Mouse (Mus musculus) embryonic facial prominence, embryonic 10.5 days (tissue): Measurements from ENCODE around the gene Schip1. TPM values are rescaled to one million over a fixed set of nuclear protein-coding genes. Genes with fewer than 3 reads are reported as not detected.

Source experiments
- DNase-seq: peaks from one replicate; pipeline ENCODE4 v3.0.0-alpha.2; 2017; ENCODE audit warnings: low spot score
- H3K27ac ChIP-seq: fragments of 300-500 bp; sonication (generic); replicated peaks from 2 replicates; pipeline ENCODE4 v1.5.1; 2016; ENCODE audit warnings: mild to moderate bottlenecking
- H3K27me3 ChIP-seq: fragments of 300-500 bp; sonication (generic); replicated peaks from 2 replicates; pipeline ENCODE4 v1.6.1; 2016; ENCODE audit warnings: low read depth, mild to moderate bottlenecking; ENCODE audit not compliant: poor library complexity, severe bottlenecking
- H3K36me3 ChIP-seq: fragments of 300-500 bp; sonication (generic); replicated peaks from 2 replicates; pipeline ENCODE4 v1.6.1; 2016; ENCODE audit warnings: mild to moderate bottlenecking, moderate library complexity
- H3K4me1 ChIP-seq: fragments of 300-500 bp; sonication (generic); 2 replicates; pipeline ENCODE4 v1.6.1; 2016
- H3K4me3 ChIP-seq: fragments of 300-500 bp; sonication (generic); 2 replicates; pipeline ENCODE4 v1.5.1; 2016; ENCODE audit warnings: mild to moderate bottlenecking, moderate library complexity
- H3K9me3 ChIP-seq: fragments of 300-500 bp; sonication (generic); 2 replicates; pipeline ENCODE4 v1.6.1; 2016; ENCODE audit warnings: mild to moderate bottlenecking
- WGBS: fragments of 180-500 bp; shearing (Covaris S2); methylation state at CpG from one replicate; pipeline ENCODE4 v1.1.7; 2016; 5-methylcytosine and 5-hydroxymethylcytosine counted together
- polyA plus RNA-seq: library from polyadenylated mRNA; unstranded; fragments of >200 nt; fragmentation: Nextera tagmentation; extraction: Ambion mirVana; gene quantifications from 2 replicates; pipeline ENCODE4 v1.2.1, GENCODE M21; 2016

The Schip1 gene
- polyA plus RNA-seq, 1 experiment from 2014 or later: 39.4 TPM

GRCm38 (mm10) chr3:68669418-68669974, 604.9 kb downstream of the Schip1 start:
- H3K36me3 ChIP-seq: no peaks in the 10 kb centered on the region
- H3K27me3 ChIP-seq: no peaks in the 10 kb centered on the region
- H3K4me1 ChIP-seq: no peaks in the 10 kb centered on the region
- DNase-seq: no peak
- H3K4me3 ChIP-seq: no peak overlapping the region
- 81% methylated on average over 5 of the region's 5 CpGs for WGBS
- H3K9me3 ChIP-seq: no peaks in the 10 kb centered on the region
- H3K27ac ChIP-seq: no peak overlapping the region

- Histone ChIP-seq H3K4me3 (no peak overlapping the region), H3K9me3 (no peaks in the 10 kb centered on the region), H3K36me3 (no peaks in the 10 kb centered on the region), H3K27ac (no peak overlapping the region), H3K27me3 (no peaks in the 10 kb centered on the region), H3K4me1 (peaks cover 19% of the 10 kb centered on the region)
- DNase-seq: no peak
- WGBS: 67% methylated on average over 2 of the region's 2 CpGs
Measured at GRCm38 (mm10) chr3:68674721-68675120, 610.1 kb downstream of the Schip1 start.

DNA sequence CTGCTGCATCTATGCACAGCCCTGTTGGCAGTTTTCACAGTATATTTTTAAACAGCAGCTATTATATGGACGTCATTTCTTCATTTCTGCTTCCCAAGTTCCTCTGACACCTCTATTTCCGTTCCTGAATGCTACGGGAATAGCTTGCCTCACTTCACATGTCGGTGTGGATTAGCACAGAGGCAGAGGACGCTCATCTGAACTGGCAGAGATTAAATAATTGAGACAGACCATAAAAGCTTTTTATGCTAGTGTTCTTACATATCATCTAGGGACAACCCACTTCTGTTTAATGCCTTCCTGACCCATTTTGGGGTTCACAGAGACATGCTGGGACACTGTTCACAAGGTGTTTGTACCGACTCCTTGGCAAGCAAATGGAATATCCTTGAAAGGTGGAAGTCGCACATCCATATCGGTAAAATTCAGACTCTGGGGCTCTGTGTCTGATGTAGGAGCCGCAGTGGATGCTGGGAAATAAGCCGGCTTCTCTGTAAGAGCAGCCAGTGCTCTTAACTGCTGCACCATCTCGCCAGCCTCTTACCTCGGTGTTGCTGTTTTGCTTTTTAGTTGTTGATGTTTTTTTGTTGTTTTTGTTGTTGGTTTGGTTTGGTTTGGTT, 610.7 kb downstream of the Schip1 start:
- Histone ChIP-seq H3K4me1 (peaks cover 19% of the 10 kb centered on the region), H3K27ac (no peak overlapping the region), H3K4me3 (no peak overlapping the region), H3K36me3 (no peaks in the 10 kb centered on the region), H3K9me3 (no peaks in the 10 kb centered on the region), H3K27me3 (no peaks in the 10 kb centered on the region)
- 86% methylated on average over 12 of the region's 12 CpGs for WGBS
- DNase-seq: no peak

Other genes starting within 250 kb of the Schip1 start
- gene Iqcj, start 172.6 kb upstream of the Schip1 start, polyA plus RNA-seq: not detected in 2 replicates
- 0.24 TPM in 1 of 2 replicates, not detected in the other for gene Iqschfp, start 172.6 kb upstream of the Schip1 start, polyA plus RNA-seq